Mouse (Mus musculus): ENCODE results near the gene Gpbp1.

Gene Gpbp1

DNA sequence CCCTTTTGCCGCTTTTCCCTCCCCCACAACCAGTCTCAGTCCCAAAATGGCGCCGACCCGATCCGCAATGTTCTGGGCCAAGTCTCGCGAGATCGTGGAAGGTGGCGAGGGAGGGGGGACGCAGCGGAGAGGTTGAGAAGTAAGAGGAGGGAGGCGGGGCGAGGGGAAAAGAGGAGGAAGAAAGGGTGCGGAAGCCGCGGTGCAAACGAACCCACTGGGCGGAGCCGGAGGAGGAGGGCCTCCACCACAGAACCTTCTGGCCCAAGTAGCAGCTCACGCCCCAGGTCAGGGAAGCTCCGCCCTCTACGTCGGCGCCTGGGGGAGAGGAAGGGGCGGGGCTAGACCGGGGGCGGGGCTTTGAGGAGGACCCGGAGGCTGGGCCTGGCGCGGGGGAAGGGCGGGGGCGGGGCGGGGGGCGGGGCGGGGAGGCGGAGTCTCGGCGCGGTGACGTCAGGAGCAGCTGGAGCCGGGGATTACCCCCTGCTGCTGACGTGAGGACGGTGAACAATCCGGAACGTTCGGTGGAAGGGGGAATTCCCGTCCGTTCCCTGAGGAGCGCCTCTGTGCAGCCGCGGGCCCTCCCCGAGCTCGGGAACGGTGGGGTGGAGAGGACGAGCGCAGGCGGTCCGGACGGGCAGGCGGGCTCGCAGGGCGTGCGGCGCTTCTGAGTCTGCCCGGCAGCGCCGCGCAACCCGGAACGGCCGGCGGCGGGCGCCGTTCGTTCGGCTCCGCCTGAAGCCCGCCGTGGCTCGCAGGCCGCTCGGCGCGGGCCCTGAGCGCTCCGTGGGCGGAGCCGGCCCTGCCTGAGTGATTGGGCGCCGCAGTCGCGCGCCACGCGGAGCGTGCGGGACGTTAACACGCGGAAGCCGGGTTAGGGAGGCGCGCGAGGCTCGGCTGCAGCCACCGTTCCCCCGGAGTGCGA is at the start of gene Gpbp1:
Gpbp1 (minus strand) TSS at position 310 of the 922 bp plus-strand sequence.
- DNase-seq: peak; percentile 100

- no peak for DNase-seq
These were observed 47.8 kb upstream of the Gpbp1 start for GRCm38 (mm10) chr13:111537718-111538117.

DNA sequence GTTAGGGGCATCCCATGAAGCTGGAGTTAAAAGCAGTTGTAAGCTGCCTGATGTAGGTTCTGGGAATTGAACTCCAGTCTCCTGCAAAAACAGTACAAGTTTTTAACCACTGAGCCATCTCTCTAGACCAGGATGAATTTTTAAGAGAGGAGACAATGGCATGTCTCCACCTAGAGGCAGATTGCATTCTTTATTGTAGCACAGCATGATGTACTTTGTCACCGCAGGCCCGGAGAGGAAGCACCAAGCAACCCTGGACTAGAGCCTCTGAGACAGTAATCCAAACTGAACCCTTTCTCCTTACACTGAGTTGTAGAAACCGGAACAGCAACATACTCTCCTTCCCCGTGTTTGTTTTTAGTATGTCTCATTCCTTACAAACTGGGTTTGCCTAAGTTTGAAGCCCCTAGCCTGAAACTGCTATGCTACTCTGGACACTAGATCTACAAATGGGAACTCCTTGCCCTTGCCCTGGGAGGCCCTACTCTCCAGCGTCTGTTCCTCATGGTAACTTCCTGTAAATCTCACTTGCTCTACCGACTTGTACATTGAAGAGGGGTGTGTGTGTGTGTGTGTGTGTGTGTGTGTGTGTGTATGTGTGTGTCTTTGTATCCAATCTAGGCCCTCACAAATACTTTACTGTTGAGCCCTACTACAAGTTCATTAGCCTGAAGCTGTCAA is 46.4 kb upstream of the Gpbp1 start:
- no peak for DNase-seq

DNA sequence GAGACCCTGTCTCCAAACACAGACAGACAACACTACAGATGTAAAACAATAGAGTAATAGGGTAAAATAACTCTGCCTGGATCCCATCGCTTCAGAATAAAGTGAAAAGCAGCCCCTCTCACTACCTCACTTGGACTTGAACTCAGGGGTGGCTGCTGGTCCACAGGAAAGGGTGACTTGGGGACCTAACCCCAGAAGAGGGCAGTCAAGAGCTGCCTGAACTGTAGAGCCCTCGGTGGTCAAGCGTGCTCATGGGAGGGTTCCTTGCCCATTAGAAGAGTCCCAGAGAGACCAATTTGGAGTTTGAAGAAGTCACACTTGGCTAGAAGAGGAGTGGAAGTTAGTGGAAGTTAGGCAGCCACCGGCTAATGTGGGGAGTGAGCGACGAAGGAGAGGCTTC is 44.2 kb upstream of the Gpbp1 start:
- DNase-seq: no peak

GRCm38 (mm10) chr13:111532178-111532948 is 42.5 kb upstream of the Gpbp1 start:
- no peak for DNase-seq

GRCm38 (mm10) chr13:111531701-111532100 is 41.8 kb upstream of the Gpbp1 start:
- no peak for DNase-seq

GRCm38 (mm10) chr13:111524277-111524676 is 34.4 kb upstream of the Gpbp1 start:
- DNase-seq: no peak

- no peak for DNase-seq
These were observed 32.4 kb upstream of the Gpbp1 start for GRCm38 (mm10) chr13:111522336-111522735.

- no peak for DNase-seq
These were observed 30.5 kb upstream of the Gpbp1 start for GRCm38 (mm10) chr13:111520456-111520855.

DNA sequence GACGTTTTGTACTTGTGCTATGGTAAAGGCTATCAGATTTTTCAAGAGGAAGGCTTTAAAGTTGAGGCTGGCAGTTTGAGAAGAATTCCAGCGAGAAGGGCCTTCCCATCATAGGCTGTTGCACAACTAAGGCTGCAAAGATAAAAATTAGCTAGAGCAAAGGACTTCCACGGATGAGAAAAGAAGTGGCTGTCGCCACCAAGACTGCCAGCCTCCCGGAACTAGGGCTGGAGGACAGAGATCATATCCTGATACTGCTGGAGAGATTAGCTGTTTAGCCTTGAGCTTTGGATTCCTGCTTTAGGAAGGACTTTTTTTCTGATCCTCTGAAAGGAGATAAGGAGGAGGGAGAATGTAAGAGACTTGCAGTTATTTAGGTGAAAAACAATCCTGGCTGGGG is 28.4 kb upstream of the Gpbp1 start:
- no peak for DNase-seq

GRCm38 (mm10) chr13:111516385-111517150 is 26.7 kb upstream of the Gpbp1 start:
- DNase-seq: no peak

DNA sequence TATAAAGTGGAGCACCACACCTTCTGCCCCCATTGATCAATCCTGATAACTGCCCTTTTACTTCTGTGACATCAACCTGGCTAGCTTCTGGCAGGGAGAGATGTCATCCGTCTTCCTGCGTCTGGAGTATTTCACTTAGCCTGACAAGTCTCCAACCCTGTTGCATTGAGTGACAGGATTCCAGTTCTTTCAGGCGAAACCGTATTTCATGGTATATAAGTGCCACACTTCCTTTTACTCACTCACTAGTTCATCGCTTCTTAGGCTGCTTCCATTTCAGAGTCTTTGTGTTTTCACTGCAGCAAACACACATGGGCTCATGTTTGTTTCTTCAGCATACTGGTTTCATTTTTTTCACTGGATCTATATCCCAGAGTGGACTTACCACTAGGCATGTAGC is 19.5 kb upstream of the Gpbp1 start:
- DNase-seq: no peak

- no peak for DNase-seq
These were observed 18.7 kb upstream of the Gpbp1 start for GRCm38 (mm10) chr13:111508645-111509044.

GRCm38 (mm10) chr13:111494330-111495029 is 4.6 kb upstream of the Gpbp1 start:
- DNase-seq: no peak

DNA sequence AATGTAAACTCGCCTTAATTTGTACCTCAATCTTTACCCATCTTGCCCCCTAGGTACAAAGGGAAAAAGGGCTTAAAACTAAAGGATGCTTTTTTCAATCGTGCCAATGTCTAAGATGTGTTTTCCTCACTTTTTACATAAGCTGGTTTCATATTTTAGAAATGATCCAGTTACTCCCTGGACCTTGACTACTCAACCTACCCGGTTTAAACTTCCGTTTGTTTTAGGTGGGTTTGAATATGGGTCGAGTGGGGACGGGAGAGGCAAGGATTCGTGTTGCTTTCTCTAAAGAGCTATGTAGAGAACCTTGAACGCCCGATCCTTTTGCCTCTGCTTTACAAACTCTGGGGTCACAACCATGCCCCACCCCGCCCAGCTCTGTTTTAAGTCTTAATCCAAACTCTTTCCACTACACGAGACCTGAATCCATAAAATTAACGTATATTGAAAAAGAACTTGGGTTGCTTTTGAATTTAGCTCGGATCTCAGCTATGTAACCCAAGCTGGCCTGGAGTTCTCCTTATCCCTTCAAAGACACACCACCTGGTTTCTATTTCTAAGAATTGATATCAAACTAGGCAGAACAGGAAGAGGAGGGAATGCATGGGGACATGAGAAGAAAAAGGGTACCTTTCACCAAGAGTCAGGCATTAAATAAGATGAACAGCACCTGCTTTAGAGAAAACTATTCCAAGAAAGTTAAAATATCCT is 1.3 kb upstream of the Gpbp1 start:
- no peak for DNase-seq

DNA sequence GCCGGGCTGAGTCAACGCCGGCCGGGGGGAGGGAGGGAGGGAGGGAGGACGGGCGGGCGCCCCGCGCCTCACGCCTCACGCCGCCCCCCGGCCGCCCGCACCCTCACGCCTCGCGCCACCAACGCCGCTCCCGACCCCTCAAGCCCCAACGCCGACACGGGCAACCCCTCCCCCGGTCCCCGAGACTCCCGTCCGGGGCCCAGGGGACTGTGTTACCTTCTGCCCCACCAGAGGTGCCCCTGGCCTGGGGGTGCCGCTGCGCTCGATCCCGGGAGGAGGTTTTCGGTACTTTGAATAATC is 459 bp downstream of the Gpbp1 start:
- no peak for DNase-seq

DNA sequence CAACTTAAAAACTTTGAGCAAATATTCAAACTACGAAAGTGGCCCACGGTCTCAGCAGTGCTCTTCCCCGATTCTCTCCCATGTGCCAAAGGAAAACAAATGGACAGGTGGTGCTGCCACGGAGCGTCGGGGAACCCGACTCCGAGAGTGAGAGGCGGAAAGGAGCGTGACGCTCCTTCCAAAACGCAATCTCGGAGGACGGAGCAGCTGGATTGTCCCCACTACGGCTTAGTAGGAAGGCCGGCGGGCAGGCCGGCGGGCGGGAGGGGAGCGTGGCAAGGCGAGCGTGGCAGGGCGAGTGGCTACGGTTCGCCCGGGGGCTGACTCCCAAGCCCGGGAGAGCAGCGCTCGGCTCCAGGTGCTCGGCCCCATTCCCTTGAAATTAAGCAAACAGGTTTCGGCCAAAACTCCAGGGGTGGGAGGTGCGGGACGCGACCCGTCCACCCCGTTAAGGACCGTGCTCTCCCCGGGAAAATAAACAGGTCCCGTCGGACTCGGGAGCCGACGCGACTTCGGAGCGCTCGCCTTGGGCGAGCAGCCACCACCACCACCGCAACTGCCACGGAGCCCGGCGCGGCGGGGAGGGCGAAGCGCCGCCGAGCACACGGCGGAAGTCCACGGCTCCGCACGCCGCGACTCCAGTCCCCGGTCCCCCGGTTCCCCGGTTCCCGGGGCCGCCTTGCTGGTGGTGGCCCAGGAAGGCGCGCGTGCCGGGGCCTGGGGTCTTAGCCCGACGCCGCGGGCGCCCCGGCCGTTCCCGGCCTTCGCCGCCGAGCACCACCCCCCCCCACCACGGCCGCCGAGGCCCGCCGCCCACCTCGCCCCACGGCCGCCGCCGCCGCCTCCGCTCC is 1.0 kb downstream of the Gpbp1 start:
- DNase-seq: peak; percentile 45

DNA sequence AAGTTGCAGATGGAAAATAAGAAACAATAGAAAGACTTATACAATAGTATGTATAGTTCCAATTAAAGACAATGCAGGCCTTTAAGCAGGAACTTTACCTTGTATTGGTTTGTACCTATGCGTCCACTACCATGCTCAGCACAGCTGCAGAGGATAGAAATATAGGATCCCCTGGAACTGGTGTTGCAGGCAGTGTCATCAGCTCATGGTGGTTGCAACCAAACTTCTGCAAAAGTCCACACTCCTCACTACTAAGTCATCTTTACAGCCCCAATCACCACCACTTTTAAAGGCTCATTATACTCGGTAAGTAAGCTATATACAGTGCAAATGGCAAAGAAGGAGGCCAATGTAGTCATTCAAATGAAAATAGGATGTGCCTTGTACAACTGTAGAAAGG is 12.2 kb downstream of the Gpbp1 start:
- no peak for DNase-seq

DNA sequence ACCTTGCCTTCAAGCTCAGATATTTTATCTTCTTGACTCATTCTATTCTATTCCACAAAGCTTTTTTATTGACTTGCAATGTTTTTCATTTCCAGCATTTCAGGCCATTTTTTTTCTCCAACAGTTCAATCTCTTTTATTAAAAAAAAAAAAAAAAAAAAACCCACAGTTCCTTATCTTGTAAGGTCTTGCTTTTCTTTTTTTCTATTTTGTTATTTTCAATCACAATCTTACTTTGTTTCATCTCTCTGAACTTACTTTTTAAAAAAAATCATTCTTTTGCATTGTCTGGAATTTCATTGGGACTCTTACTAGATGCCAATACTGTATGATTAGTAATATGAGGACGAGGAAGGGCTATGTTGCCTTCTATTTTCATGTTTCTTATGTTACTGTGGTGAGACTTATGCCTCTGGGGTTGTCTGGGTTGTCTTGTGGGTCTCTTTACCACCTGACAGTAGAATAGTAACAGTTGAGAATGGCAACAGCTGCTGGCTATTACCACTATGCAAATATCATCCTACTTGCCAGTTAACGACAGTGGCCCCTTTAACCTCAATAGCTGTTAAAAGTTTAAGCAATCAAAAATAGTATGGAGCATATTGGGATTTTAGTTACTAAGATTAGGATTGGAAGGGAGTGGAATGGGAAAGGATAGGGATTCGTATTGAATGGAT is 19.2 kb downstream of the Gpbp1 start:
- no peak for DNase-seq

DNA sequence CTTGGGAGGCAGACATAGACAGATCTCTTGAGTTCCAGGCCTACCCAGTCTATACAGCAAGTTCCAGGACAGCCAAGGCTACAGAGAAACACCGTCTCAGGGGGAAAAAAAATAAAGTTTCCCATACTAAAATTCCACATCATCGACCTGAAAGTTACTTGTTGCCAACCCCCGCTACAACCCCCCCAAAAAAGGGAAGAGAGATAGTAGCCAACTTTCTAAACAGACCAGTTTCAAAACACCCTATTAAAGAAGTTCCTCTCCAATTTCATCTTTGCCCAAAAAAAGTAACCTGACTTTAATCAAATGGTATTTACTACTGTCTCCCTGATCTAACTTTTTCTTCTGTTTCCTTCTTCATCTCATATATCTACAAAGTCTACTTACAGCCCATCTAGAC is 22.6 kb downstream of the Gpbp1 start:
- no peak for DNase-seq

Measured in right cerebral cortex, postnatal 14 days (tissue).